Mouse (Mus musculus): Measurements from ENCODE around the gene Atp6v1b1.
"Not testable (repeated sequence)": the region's sequence is repeated elsewhere in the genome, so short reads cannot be mapped to it uniquely, and the experiment has no call there.

Gene Atp6v1b1

DNA sequence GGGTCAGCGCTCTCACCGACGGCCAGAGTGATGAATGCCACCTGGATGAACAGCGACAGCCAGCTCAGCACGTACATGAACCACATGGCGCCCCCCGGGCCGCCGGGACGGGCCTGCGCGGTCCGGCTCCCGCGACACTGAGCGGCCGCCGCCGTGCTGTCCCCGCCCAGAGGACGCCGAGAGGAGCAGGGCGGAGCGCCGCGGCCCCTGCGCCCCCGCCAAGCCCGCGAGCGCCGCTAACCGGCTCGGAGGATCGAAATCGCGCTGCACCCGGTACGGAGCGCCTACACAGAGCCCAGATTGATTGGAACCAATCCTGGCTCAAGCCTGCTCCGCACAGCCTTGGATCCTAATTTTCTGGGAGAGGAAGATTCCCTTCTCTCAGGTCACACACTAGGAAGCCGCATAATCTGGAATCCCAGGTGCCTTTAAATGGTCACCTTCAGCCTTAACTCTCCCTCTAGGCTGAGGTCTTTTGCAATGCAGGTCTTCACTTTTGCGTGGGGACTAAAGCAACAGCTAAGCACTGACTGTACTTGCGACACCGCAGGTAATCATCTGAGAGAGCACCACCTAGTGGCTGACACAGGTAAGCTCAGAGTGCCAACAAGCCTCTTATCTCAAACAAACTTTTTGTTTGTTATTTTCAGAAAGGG lies 33.0 kb downstream of the Atp6v1b1 start, which contains the start of gene Tex261:
Tex261 (minus strand) TSS at position 176 of the 656 bp plus-strand sequence.
- peak; percentile 77 to 88 for DNase-seq

DNA sequence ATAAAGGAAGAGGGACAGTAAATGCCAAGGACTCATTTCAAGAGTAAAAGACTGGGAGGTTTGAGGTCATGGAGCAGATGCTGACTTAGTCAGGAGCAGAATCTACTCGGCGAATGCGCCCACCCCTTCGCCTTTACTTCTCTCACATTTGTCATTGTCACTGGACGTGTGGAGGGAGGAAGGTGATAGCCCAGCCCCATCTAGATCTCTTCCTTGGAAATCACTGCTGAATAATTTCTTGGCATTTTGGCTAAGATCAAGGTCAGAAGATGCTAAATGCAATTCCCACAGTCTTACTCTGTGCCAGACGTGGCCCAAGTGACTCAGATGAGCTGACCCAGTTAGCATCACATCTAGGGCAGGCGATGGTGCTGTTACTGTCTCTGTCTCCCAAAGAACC lies 35.5 kb downstream of the Atp6v1b1 start:
- DNase-seq, result no peak

DNA sequence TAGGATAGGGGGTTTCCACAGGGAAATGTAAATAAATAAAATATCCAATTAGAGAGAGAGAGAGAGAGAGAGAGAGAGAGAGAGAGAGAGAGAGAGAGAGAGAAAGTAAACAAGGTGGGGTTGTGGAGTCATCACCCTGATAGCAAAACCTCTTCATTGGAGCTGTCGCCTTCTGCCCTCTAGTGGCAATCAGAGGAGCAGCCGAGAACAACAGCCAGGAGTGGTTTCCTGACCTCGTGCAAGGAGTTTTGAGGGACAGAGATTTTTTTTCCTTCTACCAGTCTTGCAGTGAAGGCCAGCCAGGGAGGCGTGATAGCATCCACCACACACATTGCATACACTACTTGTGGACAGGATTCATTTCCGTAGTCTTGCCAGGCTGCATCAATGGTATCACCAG lies 36.2 kb downstream of the Atp6v1b1 start:
- peak in 1 of 2 experiments; percentile 36 for DNase-seq

DNA sequence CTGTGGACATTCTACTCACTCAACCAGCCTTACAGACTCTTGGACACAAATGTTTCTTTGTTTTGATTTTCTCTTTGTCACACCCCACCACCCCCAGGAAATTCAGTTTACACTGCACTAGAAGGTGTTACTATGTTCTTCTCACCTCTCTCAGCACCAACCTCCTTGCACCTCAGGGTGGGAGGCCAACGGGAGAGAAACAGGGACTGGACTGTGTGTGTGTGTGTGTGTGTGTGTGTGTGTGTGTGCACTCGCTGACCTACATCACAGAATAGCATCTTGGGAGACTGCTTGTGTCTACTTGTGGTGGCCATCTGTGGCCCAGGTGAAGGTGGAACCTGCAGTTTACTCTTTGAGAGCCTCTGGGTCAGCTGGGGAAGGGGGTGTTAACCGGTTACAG lies 43.6 kb downstream of the Atp6v1b1 start:
- DNase-seq, result no peak

DNA sequence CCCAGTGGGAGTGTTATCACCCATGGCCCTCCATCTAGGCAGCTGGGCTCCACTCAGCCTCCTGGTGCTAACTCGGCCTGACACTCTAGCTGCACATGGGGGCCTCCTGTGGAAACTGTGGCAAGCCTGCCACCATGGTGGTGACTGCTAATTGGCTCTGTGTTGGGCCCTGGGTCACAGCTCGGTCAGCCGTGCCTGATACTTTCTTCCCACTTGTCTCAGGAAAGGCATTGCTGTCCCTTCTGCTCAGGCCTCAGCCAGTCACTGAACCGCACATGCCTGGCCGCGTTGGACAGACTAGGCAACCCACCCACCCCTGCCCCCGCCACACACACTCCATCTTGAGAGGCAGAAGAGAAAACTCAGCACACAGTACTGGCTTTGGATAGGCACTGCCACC lies 45.8 kb downstream of the Atp6v1b1 start:
- no peak for DNase-seq

DNA sequence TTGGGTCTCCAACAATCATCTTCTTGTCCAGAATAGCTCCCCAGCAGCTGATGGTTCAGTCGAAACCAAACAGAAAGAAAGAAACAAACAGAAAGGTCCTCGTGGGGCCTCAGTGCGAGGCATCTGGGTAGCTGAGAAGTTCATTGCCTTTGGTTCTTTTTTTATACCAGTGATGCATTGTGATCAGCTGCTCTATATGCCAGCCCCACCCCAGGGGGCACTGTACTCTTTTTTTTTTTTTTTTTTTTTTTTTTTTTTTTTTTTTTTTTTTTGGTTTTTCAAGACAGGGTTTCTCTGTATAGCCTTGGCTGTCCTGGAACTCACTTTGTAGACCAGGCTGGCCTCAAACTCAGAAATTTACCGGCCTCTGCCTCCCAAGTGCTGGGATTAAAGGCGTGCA lies 47.7 kb downstream of the Atp6v1b1 start:
- not testable (repeated sequence) for DNase-seq

DNA sequence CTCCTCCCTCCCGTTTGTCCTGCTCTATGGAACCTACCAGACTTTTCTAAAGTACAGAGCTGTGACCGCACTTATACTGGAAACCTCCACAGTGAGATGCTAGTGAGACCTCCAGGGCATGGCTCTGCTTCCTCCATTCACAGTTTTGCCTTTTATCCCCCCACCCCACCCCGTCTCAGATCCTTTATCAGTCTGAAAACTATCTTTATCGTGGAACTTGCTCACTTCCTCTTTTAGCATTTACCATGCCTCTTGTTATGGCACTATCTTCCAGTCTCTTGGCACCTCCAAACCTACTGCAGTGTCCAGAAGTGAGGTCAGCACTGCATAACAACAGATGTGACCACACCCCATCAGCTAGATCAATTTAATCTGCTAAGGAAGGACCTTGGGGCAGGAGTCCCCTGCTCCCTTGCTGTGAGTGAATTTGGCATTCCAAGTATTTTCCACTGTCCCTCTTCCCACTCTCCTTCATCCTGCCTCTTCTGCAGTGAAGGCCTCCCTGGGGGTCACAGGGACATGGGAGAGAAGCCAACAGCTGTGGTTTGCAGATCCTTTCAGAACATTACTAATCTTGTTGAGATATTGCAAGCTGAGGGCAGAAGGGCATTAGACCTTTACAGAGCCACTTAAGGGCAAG lies 48.6 kb downstream of the Atp6v1b1 start:
- no peak for DNase-seq

DNA sequence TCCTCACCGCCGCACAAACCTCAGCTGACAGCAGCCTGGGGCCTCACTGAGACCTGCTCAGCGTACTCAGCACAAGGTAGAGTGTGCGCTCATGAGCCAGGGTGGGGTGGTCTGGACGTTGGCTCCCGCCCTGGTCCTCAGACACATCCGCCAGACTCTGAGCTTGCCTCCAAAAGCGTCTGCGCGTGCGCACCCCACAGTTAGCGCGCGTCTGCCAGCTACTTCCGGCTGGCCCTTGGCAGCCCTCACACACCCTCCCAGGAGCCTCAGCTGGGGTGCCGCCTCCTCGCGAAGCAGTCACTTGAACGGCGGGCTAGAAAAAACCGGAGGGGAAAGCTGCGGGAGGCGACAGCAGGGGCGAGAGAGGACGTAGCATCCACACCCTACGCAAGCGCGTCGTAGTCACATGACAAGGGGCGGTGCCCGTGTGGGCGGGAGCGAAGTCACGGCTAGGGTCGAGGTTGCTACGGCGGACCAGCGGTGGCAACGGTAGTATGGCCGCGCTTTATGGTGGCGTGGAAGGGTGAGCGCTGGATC lies 52.0 kb downstream of the Atp6v1b1 start, which contains the start of gene Nagk:
Nagk (plus strand) TSS at position 223 of the 537 bp plus-strand sequence.
- DNase-seq, result peak; percentile 93

DNA sequence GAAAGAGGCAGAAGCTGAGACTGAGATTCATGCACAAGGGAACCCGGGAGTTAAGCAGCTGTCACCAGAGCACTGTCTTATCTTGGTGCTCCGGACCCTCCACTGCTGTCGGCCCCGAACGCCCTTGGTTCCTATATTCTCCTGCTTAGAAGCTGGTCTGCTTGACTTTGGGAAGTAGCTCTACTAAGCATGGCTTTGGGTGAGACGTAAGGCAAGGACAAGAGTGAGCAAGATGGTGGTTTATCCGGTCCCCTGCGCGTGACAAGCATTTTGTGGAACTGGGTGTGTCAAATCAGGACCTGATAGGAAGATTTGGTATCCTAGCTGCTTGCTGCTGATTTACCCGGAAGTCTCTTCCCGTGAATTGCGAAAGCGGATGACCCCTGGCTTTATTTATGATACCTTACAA lies 52.7 kb downstream of the Atp6v1b1 start:
- DNase-seq, result no peak

DNA sequence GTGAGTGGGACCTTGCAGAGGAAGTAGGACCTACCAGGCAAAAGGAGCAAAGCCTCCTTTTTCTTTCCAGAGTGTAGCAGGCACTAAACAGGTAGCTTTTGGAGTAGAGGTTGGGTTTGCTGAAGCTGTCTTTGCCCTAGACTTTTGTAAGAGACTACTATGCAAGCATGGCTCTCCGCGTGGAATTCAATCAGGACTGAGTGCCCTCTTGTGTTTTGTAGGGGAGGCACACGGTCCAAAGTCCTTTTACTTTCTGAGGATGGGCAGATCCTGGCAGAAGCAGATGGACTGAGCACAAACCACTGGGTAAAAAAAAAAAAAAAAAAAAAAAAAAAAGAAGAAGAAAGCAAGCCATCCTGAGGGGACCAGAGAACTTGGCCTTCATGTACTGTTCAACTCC lies 53.9 kb downstream of the Atp6v1b1 start:
- DNase-seq, result no peak

DNA sequence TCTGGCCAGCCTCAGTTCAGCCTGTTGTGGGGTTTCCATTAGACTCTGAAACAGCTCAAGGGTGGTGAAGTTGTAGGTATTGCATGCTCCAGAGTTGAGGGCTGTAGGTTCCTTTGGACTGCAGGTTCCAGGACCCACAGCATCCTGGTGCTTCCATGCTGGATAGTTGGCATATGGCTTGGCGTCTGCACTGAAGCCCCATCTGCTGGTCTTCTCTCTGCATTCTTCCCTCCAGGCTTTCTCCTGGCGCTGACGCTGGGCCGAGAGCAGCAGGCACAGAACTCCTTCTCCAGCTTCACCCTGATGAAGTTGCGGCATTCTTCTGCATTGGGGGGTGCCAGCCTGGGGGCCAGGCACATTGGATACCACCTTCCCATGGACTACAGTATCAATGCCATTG lies 59.2 kb downstream of the Atp6v1b1 start:
- DNase-seq, result no peak

DNA sequence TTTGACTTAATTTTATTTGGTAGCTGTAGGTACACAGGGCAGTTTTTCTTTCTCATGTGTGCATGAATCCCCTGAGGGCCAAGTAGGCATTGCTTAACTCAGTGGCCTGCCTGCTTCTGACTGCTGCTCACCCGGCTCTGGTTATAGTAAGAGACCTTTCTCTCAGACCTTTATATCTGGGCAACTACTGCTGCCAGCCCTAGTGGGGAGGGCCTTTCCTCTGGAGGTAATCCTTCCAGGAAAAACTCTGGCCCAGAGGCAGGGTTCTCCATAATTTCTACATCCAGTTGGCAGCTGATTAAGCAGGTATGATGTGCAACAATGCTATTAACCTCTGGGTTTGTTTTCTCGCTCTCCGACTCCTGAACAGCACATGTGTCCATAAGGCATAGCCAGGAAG lies 60.1 kb downstream of the Atp6v1b1 start:
- no peak for DNase-seq

Data from spleen, adult 18-20 months (tissue).